Mouse (Mus musculus): ENCODE data around the gene Coq5.

DNA sequence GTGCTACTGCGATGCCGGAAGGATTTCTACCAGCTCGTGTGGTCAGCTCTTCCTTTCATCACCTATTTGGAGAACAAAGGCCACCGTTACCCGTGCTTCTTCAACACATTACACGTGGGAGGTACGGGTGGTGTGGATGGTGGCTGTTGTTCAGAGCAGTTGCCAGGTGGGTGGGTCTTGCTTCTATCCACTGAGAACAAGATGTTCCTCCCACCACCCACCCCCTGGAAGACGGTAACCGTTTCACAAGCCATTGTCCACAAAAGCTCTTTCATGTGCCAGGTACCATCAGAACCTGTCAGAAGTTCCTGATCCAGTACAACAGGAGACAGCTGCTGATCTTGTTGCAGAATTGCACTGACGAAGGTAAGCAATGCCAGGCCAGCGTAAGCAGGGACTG lies 39.3 kb upstream of the Coq5 start:
- TF ChIP-seq CTCF (conservative IDR thresholded peaks at IDR 0.05 in 1 of 2, IDR thresholded peaks at IDR 0.05 in 1 of 2; ENCODE audit: low read depth in 2 of 2, low read length in 2 of 2): no peak
- no peak for TF ChIP-seq ZKSCAN1 (IDR thresholded peaks at IDR 0.05; ENCODE audit: borderline replicate concordance, low read depth, low read length)
- TF ChIP-seq RCOR1 (conservative IDR thresholded peaks at IDR 0.05; ENCODE audit: low read depth, low read length): no peak
- no peak for TF ChIP-seq TBP (conservative IDR thresholded peaks at IDR 0.05; ENCODE audit: low read depth, low read length)
- TF ChIP-seq MEF2A (IDR thresholded peaks at IDR 0.05; ENCODE audit: borderline replicate concordance, low read depth, low read length): no peak

Measured in CH12.LX (cell line).